Mouse (Mus musculus) activated CD4-positive, CD25-positive, alpha-beta regulatory T cell, adult 4 months (primary cell): Measurements from ENCODE around the gene Cdk15. TPM values are rescaled to one million over a fixed set of nuclear protein-coding genes. Genes with fewer than 3 reads are reported as not detected.

Source experiments
- ATAC-seq: one replicate; pipeline ENCODE4 v1.8.0; 2017
- polyA plus RNA-seq, 2 experiments: library from polyadenylated mRNA; unstranded; fragments of 100-300 nt; shearing (Covaris generic); gene quantifications; one replicate each; pipeline ENCODE4 v1.2.1; 2017

Cdk15 gene
- polyA plus RNA-seq, 2 experiments from 2014 or later: not detected

GRCm38 (mm10) chr1:59285880-59286279, 29.2 kb downstream of the Cdk15 start:
- ATAC-seq: no peak

GRCm38 (mm10) chr1:59286316-59286850, 29.7 kb downstream of the Cdk15 start:
- no peak for ATAC-seq

- ATAC-seq: no peak
Measured at GRCm38 (mm10) chr1:59287733-59288132, 31.0 kb downstream of the Cdk15 start.

GRCm38 (mm10) chr1:59291652-59292051, 34.9 kb downstream of the Cdk15 start:
- ATAC-seq: no peak

GRCm38 (mm10) chr1:59295769-59296168, 39.1 kb downstream of the Cdk15 start:
- ATAC-seq: no peak

GRCm38 (mm10) chr1:59297167-59297566, 40.5 kb downstream of the Cdk15 start:
- ATAC-seq: no peak

GRCm38 (mm10) chr1:59298491-59299090, 41.9 kb downstream of the Cdk15 start:
- ATAC-seq: no peak

GRCm38 (mm10) chr1:59307310-59307709, 50.6 kb downstream of the Cdk15 start:
- ATAC-seq: no peak

- ATAC-seq: no peak
Measured at GRCm38 (mm10) chr1:59311292-59311885, 54.7 kb downstream of the Cdk15 start.

GRCm38 (mm10) chr1:59312187-59313153, 55.8 kb downstream of the Cdk15 start:
- ATAC-seq: no peak

- no peak for ATAC-seq
Measured at GRCm38 (mm10) chr1:59313154-59313940, 56.6 kb downstream of the Cdk15 start.

- no peak for ATAC-seq
Measured at GRCm38 (mm10) chr1:59315057-59315807, 58.5 kb downstream of the Cdk15 start.

GRCm38 (mm10) chr1:59316031-59316385, 59.3 kb downstream of the Cdk15 start:
- no peak for ATAC-seq

GRCm38 (mm10) chr1:59316386-59317051, 59.8 kb downstream of the Cdk15 start:
- no peak for ATAC-seq

GRCm38 (mm10) chr1:59317397-59317796, 60.7 kb downstream of the Cdk15 start:
- ATAC-seq: no peak

- ATAC-seq: no peak
Measured at GRCm38 (mm10) chr1:59318878-59319277, 62.2 kb downstream of the Cdk15 start.

GRCm38 (mm10) chr1:59321076-59321879, 64.6 kb downstream of the Cdk15 start:
- no peak for ATAC-seq

- no peak for ATAC-seq
Measured at GRCm38 (mm10) chr1:59321880-59322836, 65.5 kb downstream of the Cdk15 start.

GRCm38 (mm10) chr1:59326854-59327395, 70.2 kb downstream of the Cdk15 start:
- ATAC-seq: no peak
